Mouse (Mus musculus) T-cell, adult 2 months (primary cell): Measurements from ENCODE around the gene Prr14.
"Not testable (repeated sequence)": the region's sequence is repeated elsewhere in the genome, so short reads cannot be mapped to it uniquely, and the experiment has no call there.

ENCODE experiments used
- DNase-seq: peaks from one replicate; pipeline ENCODE4 v3.0.0; 2022; ENCODE audit warnings: low spot score

Gene Prr14

GRCm38 (mm10) chr7:127459311-127459710 lies at the start of gene Prr14:
TSS of gene Prr14 (plus strand) at chr7:127459611.
- not testable (repeated sequence) for DNase-seq

GRCm38 (mm10) chr7:127411418-127411817 lies 48.0 kb upstream of the Prr14 start:
- DNase-seq, result no peak

GRCm38 (mm10) chr7:127421388-127422191 lies 37.8 kb upstream of the Prr14 start, which contains the start of gene Zfp688:
TSS of gene Zfp688 (minus strand) at chr7:127422068.
- peak; percentile 98 for DNase-seq

- peak; percentile 14 for DNase-seq
Measured at GRCm38 (mm10) chr7:127422247-127422646, 37.2 kb upstream of the Prr14 start.

DNA sequence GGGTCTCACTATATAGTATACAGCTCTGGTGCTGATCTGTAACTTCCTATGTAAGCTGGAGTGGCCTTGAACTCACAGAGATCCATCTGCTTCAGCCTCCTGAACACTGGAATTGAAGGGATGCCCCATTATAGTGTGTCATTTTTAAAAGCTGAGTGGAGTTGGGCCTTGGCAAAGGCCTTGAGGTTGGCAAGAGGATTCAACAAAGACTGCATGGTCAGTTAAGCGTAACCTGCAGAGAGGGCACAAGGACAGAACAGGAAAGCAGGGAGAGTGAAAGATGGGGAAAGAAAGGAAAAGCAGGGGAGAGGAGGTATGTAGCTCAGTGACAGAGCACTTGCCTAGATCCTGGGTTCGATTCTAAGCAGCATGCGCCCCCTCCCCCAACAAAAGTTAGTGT lies 34.1 kb upstream of the Prr14 start:
- no peak for DNase-seq

GRCm38 (mm10) chr7:127425911-127426310 lies 33.5 kb upstream of the Prr14 start:
- DNase-seq, result no peak

- DNase-seq, result no peak
Measured at GRCm38 (mm10) chr7:127426354-127426753, 33.1 kb upstream of the Prr14 start.

DNA sequence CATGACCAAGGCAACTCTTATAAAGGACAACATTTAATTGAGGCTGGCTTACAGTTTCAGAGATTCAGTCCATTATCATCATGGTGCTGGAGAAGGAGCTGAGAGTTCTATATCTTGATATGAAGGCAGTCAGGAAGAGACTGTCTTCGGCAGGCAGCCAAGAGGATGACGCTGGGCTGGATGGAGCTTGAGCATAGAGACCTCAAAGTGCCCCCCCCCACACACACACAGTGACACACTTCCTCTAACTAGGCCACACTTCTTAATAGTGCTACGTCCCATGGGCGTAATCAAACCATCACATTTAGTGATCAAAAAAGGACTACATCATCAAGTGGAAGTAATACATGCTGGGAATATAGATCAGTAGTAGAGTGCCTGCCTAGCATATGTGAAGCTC lies 24.2 kb upstream of the Prr14 start:
- DNase-seq, result no peak

GRCm38 (mm10) chr7:127437724-127438123 lies 21.7 kb upstream of the Prr14 start:
- DNase-seq, result peak; percentile 31

DNA sequence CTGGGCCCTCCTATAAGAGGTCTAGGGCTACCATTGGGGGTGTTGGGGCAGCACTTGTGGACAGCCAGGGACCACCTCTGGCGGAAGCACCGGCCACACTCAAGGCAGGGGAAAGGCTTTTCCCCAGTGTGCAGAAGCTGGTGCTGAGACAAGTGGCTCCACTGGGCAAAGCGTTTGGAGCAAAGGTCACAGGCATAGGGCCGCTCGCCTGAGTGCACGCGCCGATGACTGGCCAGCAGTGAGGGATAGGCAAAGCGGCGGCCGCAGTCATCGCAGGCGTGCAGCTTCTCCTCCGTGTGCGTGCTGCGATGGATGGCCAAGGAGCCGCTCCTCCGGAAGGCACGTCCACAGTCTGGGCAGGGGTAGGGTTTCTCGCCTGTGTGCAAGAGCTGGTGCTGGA lies 15.4 kb upstream of the Prr14 start:
- no peak for DNase-seq

DNA sequence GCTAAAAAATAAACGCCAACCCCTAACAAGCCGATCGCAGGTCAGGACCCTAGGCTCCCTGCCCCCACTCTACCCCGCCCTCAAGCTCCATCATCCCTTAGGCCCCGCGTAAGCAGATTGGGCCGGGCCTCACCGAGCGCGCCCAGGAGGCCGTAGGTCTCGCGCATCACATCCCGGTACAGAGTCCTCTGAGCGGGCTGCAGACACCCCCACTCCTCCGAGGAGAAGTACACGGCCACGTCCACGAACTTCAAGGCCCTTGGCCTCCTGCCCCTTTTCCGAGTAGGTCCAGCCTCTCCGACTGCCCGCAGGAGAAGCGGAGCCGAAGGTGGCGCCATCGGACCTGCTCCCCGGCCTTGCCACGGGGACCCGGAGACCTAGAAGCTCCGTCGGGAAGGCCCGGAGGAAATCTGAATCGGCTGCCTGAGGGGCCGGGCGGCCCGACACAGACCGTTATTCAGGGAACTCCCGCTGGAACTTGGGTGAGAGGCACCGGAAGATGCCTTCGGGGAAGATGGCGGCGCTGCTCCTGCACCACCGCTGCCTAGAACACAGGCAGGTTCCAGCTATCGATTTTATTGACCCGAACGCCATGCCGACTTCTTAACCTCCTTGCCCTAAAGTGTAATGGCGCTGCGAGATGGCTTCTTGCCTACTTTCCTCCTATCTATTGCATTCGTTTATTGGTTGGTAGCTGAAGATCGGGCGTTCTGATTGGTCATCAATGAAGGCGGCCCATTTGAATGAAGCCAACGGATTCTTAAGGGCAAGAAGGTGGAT lies 10.7 kb upstream of the Prr14 start, which contains the start of gene Zfp689:
Zfp689 (minus strand) TSS at position 638 of the 780 bp plus-strand sequence.
- peak; percentile 94 for DNase-seq

- DNase-seq, result no peak
Measured at GRCm38 (mm10) chr7:127449966-127450365, 9.4 kb upstream of the Prr14 start.

- no peak for DNase-seq
Measured at GRCm38 (mm10) chr7:127453056-127453455, 6.4 kb upstream of the Prr14 start.

GRCm38 (mm10) chr7:127454905-127455304 lies 4.5 kb upstream of the Prr14 start:
- DNase-seq, result no peak

DNA sequence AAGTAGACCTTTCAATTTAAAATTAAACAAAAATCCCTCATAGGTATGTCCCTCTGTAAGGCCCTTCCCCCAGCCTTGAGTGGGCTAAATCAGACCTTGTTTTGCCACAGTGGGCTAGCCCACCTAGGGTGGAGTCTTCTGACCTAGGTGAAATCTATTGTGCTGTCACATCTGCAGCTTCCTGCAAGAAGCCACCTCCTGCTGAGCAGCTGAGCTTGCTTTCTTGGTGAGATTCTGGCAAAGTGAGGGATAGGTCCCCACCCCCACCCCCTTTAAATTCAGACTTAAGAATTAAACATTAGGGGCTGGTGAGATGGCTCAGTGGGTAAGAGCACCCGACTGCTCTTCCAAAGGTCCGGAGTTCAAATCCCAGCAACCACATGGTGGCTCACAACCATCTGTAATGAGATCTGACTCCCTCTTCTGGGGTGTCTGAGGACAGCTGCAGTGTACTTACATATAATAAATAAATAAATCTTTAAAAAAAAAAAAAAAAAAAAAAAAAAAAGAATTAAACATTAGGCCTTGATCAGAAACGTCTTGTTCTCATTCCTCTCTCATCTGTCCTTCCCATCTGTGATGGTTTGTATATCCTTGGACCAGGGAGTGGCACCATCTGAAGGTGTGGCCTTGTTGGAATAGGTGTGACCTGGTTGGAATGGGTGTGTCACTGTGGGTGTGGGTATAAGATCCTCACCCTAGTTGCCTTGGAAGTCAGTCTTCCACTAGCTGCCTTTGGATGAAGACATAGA lies 864 bp upstream of the Prr14 start:
- not testable (repeated sequence) for DNase-seq

- DNase-seq, result no peak
Measured at GRCm38 (mm10) chr7:127465191-127465590, 5.8 kb downstream of the Prr14 start.

- not testable (repeated sequence) for DNase-seq
Measured at GRCm38 (mm10) chr7:127465670-127466069, 6.3 kb downstream of the Prr14 start.

DNA sequence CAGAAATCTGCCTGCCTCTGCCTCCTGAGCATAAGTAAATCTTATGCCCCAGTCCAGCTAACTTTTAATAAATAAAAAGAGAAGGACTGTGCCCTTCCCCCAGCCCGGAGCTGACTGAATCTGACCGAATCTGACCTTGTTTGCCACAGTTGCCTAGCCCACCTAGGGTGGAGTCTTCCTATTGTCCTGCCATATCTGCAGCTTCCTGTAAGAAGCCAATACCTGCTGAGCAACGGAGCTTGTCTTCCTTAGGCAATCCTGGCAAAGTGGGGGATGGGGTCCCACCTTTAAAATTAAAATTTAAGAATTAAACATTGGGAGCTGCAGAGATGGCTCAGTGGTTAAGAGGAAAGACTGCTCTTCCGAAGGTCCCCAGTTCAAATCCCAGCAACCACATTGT lies 7.2 kb downstream of the Prr14 start:
- DNase-seq, result no peak

DNA sequence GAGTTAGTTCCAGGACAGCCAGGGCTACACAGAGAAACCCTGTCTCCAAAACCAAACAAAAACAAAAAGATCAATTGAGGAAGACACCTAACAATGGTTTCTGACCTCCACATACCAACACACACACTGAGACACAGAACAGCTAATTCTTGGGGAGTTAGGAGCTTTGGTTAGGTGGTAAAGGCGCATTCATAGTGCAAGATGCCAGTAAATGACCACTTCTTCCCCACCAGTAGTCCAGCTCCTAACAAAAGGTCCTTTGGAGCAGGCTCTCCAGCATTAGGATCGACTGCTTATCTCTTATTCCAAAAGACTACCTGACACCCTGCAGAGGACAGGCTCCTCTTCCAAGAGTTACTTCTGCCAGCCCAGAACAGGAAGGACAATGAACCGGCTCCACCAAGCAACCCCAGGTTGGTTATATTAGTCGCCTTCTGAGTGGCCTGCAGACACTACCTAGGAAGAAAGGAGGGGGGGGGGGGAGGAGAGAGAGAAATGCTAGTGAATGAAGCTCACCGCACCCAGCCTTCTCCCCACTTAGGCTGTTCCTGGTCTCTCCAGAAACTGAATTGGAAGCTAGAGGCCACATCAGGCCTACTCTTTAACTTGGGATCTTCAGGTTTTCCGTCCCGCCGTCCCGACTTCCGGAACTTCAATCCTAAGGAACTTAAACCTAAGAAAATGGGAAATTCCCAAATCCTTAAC lies 10.8 kb downstream of the Prr14 start:
- DNase-seq, result no peak

DNA sequence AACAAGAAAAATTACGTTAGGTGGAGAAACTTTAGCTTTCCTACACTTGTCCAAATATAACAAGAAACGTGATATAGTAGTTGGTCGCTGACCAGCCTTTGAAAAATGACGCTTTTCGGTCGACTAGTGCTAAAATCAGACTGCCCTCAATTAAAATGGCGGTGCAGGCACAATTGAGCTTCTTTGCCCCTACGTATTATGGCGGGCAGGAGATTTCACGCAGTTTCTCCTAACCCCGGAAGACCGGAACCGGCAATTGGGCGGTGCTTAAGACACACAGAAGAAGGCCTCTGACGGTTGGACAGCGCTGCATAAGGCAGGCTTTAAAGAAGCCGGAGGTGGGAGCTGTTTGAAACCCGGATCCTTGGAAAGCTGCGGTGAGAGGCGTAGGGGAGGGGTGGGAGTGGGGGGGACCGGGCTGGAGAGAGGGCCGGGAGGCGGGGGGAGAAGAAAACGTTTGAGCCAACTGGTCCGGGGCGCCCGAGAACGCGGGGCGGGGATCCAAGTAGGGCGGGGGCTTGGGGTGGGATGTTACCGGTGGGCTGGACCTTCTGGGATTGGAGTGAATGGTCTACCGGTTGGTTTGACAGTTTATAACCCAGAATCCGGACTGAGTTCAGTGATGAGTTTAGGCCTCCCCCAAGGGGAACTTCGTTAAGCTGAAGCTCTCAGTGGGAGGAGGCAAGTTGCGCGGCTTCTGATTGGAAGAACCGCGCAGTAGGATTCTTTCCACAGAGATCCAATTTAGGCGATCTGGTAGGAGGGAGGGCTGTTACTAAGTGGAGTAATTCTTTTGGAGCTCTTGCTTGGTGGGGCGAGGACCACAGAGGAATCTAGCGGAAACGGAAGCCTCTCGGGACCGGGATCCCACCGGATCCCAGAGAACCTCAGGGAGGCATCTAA lies 11.6 kb downstream of the Prr14 start:
- peak; percentile 92 for DNase-seq

DNA sequence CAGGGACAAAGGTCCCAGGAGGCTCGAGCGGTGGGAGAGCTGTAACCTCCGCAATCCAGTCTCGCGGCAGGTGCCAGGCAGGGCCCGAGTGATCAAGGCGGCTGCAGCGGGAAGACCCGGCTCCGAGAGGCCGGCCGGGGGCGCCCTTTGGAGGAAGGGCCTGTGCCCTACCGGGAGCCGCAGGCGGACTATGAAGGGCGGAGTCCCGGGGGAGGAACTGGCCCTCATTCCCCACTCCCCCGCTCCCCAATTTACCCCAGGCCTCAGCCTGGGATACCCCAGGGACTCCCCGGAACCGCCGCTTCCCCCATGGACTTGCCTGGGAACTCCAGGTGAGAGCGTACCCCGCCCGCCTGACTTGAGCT lies 12.2 kb downstream of the Prr14 start:
- peak; percentile 34 for DNase-seq
